Mouse (Mus musculus) gastrocnemius, postnatal 10 days (tissue): ENCODE measurements around the gene Susd1. TPM values are rescaled to one million over a fixed set of nuclear protein-coding genes. Genes with fewer than 3 reads are reported as not detected.
A peak's percentile ranks its signal among the peaks of the same experiment; 100 is the strongest.

ENCODE experiments used
- DNase-seq: peaks from one replicate; pipeline ENCODE4 v3.0.0; 2021; ENCODE audit warnings: mixed read lengths
- total RNA-seq, 2 experiments: library from RNA; stranded (reverse); gene quantifications; 2 replicates each; pipeline ENCODE4 v1.2.3; 2021

Gene Susd1
- total RNA-seq, 2 experiments from 2014 or later = 1.5 to 1.6 TPM

DNA sequence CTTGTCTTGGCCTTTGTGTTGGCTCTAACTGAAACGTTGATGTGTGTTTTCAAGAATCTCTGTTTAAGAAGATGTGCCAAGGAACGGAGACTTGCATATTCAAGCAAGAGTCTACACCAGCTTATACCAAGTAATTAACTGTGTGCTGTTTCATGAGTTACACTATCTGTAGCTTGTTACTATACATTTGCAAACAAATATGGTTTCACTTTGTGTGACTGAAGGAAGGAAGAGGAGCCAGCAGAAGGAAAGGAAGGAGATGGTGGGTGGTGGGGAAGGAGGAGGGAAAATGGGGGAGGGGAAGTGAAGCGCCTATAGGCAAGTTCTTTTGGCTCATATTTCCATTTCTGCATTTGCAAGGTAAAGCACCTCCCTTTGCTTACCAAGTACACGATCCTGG, 58.0 kb downstream of the Susd1 start:
- DNase-seq = no peak

DNA sequence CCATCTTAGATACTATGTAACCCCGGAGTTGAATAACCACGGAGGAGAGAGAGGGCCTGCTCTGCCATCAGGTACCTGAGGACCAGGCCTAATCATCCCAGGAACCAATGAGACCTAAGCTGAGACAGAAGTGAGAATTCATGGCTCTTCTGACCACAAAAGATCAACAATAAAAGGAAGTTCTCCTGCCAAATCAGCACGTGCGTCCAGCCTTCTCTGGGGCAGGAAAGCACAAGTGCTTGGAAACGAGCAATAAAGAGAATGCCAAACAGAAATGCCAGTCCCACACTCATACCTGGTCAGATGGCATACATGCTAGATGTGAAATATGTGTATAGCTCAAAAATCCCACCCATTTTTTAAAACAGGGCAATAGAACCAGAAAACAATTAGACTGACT, 58.6 kb downstream of the Susd1 start:
- DNase-seq = no peak

DNA sequence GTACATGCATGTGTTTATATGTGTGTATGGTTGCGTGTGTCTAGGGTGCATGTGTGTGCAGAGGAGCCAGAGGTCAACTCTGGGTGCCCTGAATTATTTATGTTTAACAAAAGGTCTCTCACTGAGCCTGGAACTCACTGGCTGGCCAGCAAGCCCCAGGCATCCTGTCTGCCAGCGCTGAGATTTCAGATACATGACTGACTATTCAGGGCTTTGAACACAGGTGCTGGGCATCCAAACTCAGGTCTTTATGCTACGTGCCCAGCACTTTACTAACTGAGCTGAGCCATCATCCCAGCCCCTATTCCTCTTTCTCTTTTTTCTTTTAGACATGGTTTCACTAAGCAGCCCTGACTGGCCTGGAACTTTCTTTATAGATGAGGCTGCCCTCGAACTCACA, 59.8 kb downstream of the Susd1 start:
- no peak for DNase-seq

DNA sequence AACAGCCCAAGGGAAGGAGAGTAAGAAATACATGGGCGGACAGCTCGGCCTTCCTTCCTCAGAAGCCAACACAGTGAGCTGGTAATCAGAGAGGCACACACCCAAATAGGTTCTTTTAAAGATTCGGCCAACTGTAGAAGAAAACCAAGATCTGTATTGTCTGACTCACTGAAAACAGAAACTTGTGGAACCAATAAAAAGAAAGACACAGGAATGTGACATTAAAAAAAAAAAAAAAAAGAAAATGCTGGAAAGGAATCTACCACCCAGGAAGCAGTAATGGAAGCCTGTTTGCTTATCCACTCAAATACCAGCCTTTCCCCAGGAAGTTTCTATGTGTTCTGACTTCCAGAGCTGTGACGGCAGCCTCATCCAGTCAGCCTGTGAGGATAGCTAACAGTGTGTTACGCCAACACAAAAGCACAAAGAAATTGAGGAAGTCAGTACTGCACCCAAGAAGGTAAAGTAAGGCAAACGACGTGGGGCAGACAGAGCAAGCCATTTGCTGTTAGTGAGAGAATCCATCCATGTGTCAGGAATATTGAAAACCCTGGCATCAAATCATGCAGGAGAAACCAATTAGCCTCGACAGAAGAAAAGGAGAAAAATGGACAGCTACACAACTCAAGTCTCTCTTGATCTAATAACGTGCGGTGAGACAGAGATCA, 64.0 kb downstream of the Susd1 start:
- DNase-seq = no peak

DNA sequence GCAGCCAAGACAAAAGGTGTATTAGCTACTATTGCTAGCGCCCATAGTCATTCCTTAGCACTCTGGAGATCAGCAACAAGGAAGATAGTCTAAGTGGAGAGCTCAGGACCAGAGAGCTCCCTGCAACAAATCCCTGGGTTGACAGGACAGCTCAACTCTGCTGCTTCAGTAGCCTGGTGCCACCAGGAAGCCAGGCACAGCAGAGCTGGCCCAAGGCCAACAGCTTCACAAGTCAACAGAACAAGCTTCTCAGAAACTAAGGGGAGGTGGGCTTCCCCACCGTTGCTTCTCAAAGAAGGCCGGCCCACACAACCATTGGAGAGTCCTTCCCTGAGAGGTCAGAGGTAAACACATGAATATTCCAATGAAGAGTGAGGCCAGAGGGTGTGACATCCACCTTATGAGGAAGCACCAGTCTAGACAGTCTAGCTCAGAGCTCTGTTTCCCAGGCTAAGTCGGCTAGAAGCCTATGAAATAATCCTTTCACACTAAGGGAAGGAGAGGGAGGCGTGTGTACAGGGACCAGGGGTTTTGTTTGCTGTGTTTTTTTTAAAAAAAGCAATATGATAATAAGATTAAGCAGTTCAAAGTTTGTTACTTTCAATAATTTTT, 65.8 kb downstream of the Susd1 start:
- DNase-seq = peak; percentile 24

DNA sequence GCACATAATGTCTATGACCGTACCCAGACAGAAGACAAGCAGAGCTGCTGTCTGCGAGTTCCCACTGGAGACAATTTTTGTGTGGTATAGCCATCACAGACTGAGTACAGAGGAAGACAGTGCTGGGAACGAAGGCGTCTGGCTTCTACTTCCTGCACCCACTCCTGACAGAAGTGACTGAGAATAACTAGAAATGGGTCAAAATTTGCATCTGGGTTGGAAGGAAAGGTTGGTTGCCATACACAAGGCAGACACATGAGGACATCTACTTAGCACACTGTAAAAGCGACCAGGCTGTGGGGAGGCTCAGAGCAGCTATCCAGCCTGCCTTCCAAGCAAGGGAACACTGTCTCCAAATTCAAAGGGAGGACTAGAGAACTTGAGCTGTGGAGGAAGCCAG, 66.5 kb downstream of the Susd1 start:
- DNase-seq = no peak

DNA sequence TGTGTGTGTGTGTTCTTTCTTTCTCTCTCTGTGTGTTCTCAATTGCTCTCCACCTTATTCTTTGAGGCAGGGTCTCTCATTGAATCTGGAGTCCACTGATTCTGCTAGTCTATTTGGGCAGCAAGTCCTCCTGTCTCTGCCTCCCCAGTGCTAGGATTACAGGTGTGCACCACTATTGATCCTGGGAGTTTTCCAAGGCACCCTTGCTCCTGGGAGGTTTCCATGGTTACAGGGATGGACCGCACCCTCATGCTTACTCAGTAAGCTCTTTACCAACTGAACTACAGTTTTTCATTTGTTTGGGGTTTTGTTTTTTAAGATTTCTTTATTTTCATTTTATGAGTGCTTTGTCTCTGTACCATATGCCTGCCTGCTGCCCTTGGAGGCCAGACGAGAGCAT, 68.5 kb downstream of the Susd1 start:
- no peak for DNase-seq

DNA sequence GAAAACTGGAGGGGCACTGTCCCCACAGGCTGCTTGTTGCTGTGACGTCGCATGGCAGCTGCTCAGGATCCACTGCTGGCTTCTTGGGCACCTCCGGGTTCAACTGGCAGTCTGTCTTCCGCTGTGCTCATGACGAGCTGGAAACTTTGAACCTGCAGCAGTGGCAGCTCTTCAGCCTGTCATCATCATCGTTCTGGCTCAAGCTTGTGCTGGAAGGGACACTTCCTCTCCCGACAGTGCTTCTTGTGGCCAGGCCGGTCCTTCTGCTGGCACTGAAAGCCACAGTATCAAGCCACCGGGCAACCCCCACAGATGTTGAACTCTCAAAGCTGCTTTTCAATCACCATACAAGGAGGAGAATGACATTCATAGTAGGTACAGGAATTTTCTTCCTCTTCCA, 70.3 kb downstream of the Susd1 start:
- DNase-seq = no peak

DNA sequence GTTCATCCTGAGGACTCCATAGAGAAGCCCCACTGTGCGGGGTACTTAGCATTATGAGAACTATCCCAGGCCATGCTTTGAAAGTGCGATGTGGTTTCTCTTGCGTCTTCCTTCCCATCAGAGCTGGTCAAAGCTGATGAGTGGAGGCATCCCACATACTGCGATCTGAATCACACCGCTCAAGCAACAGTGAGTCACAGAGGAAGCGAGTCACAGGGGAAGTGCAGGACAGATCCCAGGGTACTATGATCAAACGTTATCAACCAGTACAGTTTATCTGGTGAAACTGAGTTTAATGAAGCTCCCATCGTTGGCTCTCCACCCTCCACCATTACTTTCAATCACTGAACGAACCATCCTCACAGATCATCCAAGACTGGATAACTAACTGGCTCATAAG, 72.2 kb downstream of the Susd1 start:
- no peak for DNase-seq

DNA sequence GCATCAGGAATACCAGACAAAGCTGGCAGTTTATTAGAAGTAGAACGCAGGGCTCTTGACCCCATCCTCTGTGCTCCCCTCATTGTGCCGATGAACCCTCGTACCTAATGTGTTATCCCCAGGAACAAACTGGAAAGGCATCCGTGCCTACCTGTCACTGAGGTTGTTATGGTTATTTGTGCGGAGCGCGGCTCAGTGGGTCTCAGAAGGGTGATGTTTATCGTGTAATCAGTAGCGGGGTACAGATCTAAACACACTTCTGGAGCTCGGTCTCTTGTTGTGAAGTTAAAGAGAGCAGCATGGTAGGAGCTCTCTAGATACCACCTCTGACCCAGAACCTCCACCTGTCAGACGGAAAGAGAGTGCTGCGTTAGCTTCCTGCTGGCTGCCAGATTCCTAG, 72.9 kb downstream of the Susd1 start:
- DNase-seq = no peak

DNA sequence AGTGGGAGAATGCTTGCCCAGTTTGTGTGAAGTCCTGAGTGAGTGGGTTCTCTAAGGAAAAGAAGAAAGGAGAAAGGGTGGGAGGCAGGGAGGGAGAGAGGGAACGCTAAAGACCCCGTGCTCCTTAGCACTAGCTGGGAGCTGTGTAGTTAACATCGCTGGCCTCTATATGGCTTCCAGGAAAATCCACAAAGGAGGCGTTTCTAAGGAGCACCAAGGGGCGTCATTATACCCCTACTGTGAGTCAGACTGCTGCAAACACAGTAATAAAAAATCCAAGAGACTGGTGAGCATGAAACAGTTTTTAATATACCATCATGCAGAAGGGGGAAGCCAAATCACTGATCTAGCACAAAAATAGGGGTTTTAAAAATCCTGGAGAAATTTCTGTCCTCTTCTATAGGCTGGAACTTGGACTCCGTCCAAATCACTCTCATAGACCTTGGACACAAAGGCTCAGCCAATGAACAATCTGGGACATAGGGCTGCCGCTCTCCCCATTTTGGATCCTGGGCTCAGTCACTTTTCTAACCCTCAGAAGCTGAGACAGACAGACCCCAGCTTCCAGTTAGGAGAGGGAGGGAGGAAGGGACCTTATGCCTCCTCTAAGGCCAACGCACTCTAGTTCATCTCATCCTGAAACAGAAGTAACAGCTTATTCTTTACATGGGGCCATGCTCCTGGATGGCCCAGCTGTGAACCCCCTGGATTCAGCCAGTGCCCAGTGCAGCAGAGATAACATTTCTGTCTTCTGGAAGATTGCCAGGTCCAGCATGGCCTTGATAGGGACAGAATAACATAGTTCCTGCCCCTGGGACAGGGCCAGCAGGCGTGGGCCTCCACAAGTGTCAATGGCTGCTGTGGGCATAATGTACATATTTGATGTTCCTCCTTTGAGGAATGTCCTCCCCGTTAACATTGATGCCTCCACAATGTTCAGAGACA, 73.9 kb downstream of the Susd1 start:
- no peak for DNase-seq

DNA sequence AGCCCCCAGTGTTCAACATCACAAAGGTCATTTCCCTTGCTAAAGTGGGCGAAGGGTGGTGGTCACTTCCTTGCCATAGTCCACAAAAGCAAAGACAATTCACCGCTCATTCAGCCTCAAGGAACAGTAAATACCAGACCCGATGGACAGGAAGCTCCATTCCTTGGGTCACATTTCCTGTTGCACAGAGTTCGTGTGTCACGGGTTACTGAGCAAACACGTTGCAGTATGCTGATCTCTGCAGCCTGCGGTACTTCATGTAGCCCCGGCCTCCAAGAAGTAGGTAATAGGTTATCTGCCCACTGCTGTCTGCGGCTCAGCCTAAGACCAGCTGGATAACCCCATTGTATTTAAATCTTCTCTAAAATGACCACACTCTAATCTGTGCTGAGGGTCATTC, 75.4 kb downstream of the Susd1 start:
- DNase-seq = no peak

DNA sequence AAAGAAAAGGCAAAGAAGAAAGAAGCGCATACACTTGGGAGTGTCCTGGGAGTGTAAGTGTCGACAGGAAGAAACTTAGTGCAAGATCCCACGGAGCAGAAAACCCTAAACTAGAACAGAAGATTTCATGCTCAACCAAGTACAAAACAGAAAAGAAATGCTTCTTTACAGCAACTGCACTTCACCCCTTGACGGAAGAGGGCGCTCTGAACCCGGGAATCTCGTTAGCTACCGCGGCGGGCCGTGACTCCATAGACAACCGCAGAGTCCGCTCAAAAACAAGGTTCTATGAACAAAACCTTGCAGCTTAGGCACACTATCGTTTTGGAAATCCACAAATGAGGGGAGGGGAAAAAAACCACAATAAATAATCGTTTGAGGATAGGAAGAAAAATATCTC, 77.7 kb downstream of the Susd1 start:
- peak; percentile 86 for DNase-seq

DNA sequence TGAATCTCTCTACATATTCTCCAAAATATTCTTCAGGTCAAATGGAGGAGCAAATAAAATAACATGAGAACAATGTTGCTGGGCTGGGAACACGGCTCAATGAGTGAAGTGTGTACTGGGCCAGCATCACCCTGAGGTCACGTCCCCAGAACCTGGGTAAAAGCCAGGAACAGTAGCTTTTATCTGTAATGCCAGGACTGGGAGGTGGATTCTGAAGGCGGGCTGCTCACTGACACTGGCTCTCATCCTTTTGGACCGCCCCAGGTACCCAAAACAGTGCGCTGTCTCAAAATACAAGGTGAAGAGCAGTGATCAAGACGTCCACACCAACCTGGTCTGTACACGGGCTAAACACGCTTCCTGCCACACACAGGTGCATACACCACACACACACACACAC, 78.5 kb downstream of the Susd1 start:
- no peak for DNase-seq

DNA sequence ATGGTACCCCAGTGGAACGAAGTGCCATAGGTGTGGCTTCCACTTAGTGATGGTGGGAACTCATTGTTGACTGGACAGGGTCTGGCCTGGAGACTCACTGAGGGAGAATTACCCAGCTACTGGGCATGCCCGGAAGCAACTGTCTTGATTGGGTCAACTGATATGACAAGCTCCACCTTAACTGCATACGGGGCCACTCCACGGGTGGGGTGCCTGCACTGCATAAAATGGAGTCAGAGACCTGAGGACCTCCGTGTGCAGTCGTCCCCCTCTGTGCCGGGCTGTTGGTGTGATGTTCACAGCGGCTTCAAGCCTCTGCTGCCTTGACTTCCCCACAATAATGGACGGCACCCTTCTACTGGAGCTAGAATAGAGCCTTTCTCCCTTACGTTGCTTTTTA, 79.5 kb downstream of the Susd1 start:
- DNase-seq = no peak

DNA sequence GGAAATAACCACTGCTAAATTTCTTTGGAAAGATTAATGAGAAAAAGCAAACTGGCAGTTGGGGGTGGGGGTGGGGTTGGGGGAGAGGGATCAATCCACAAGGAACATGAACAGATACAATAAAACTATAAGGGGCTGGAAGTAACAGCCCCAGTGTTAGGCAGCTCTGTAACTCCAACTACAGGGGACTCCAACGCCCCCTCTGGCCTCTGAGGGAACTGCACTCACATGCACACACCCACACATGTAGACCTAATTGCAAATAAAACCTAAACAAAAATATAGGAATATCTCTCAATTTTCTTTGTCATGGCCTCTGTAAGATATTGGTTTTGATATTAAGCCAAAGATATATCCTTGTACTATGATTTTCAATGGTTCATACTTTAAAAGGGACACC, 83.0 kb downstream of the Susd1 start:
- no peak for DNase-seq

DNA sequence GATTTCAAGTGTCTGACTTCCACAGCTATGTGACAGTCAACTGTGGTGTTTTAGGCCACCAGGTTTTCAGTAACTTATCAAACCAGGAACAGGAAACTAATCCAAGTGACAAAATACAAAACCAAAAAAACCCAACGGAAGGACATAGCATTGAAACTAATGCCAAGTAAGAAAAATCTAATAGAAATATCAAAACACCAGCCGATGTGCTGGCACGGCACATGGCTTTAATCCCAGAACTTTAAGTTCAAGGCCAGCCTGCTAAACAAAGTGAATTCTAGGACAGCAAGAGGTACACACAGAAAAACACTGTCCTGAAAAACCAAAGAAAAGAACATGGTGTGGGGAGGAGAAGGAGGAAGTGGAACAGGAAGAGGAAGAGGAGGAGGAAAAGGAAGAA, 83.8 kb downstream of the Susd1 start:
- DNase-seq = no peak

DNA sequence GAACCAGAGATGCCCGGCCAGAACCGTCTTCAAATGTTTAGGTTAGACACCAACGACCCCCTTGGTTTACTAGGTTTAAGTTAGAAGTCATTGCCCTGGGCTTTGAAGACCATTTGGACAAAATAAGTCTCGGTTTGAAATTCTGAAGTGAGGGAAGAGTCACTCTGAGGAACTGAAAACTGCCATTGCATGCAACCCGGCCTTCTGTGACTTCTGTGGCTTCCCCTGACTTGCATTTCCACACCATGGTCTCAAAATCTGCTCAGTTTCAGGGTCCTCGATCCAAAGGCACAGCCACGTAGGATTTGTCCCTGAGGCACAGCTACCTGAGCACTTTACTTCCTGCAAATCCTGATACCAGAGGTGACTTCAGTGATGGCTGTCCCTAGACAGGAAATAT, 86.5 kb downstream of the Susd1 start:
- DNase-seq = no peak

DNA sequence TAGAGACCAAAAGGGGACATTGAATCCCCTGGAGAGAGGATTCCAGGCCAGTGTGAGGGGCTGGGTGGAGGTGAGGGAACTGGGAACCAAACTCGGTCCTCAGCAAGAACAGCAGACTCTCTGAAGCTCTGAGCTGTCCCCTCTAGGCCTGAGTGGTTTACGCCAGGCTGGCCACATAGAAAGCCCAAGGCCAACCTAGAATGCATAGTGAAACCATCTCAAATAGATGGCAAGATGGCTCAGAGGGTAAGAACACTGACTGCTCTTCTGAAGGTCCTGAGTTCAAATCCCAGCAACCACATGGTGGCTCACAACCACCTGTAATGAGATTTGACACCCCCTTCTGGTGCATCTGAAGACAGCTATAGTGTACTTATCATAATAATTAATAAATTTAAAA, 88.1 kb downstream of the Susd1 start:
- no peak for DNase-seq

DNA sequence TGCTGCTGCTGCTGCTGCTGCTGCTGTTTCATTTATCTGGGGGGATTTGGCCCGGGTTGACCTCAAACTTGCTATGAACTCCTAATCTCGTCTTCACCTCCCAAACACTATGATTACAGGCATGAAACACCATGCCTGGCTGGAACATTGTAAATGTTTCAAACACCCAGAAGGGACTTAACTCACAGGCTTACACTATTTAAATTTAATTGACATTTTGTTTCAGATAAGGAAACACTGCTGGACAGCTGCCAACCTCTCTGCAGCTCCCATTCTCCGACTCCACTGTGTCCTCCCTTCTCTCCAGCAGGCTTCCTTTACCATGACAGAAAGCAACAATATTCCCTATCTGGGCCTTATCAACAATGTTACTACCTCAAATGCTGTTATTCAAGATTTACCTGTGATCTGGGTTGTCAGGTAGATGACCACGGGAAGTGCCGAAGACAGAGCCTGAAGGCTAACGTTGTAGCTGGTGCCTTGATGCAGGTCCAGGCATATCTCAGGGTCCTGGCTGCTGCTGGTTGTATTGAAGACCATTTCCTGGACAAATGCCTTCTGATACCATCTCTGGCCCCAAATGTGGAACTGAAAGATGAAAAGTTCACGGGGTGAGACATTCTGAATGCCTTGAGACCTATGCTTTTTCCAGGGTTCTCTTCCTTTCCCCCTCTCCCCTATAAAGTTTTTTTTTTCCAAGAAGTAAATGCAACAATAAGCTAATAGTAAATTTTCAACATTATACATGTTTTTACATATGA, 88.8 kb downstream of the Susd1 start:
- DNase-seq = no peak

DNA sequence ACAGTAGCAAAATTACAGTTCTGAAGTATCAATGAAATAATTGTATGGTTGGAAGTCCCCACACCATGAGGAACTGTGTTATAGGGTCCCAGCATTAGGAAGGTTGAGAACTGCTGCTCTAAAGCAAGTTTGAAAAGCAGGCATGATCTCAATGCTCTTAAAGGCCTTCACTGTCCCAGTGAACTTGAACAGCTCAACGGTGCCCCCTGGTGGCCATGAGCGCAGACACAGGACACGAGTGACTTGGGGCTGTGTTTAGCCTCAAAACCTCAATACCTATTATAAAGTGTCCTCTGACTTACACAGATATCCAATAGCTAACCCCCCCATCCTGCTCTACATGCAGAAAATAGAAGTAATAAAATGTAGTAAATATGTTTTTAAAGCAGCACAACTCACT, 97.7 kb downstream of the Susd1 start:
- peak; percentile 95 for DNase-seq

DNA sequence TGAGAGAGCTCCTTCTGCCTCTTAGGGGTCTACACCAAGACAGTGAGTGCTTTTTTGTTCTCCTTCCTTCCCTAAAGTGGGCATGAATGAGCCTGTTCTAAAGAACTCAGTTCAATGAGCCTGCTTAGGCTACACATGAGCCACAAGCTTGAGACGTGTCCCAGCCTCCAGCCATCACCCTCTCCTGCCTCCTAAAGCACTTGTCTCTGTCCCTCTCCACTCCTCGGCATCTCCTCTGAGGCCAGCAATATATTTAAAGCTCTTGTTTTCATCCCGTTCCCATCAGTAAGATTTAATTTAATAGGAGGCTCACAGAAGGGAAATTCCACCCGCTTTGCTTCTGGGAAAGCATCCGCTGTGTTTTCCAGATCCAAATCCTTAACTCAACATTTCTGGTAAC, 98.4 kb downstream of the Susd1 start:
- DNase-seq = no peak
